Mouse (Mus musculus) left cerebral cortex, postnatal 14 days (tissue): ENCODE measurements around the gene Rhbg. TPM values are rescaled to one million over a fixed set of nuclear protein-coding genes. Genes with fewer than 3 reads are reported as not detected.

Experiments used
- DNase-seq, 2 experiments: peaks; one replicate each; pipeline ENCODE4 v3.0.0; 2021 to 2022; ENCODE audit warnings: low spot score in 2 of 2, mixed read lengths in 1 of 2
- intact Hi-C: fragments of 180-260 bp; cut with DNase I; formaldehyde crosslinking; loops from one replicate; pipeline ENCODE4 v1.15.1; 2025
- total RNA-seq, 2 experiments: library from RNA; stranded (reverse); gene quantifications; 2 replicates each; pipeline ENCODE4 v1.2.3; 2021

Gene Rhbg
- total RNA-seq, 2 experiments from 2014 or later, result 0.18 TPM; not detected in 1

GRCm38 (mm10) chr3:88214197-88214938 lies 40.1 kb downstream of the Rhbg start:
- intact Hi-C loops, result no loop called here

GRCm38 (mm10) chr3:88213019-88213418 lies 41.5 kb downstream of the Rhbg start:
- intact Hi-C loops, result no loop called here
- DNase-seq, result no peak

More at GRCm38 (mm10) chr3:88214197-88214938, 40.1 kb downstream of the Rhbg start:
- peak in 1 of 2 experiments; percentile 83 for DNase-seq

GRCm38 (mm10) chr3:88212356-88212755 lies 42.2 kb downstream of the Rhbg start:
- DNase-seq, result no peak
- intact Hi-C loops, result no loop called here

- DNase-seq, result no peak
- intact Hi-C loops, result no loop called here
Measured at GRCm38 (mm10) chr3:88210918-88211317, 43.6 kb downstream of the Rhbg start.

- intact Hi-C loops, result no loop called here
- no peak for DNase-seq
Measured at GRCm38 (mm10) chr3:88210121-88210520, 44.4 kb downstream of the Rhbg start.

- intact Hi-C loops, result no loop called here
- DNase-seq, result peak in 1 of 2 experiments; percentile 8
Measured at GRCm38 (mm10) chr3:88209306-88209705, 45.2 kb downstream of the Rhbg start.

- intact Hi-C loops, result no loop called here
- no peak for DNase-seq
Measured at GRCm38 (mm10) chr3:88208226-88208720, 46.2 kb downstream of the Rhbg start.

GRCm38 (mm10) chr3:88207451-88208100 lies 46.9 kb downstream of the Rhbg start:
- peak in 1 of 2 experiments; percentile 30 for DNase-seq
- intact Hi-C loops, result no loop called here

- peak; percentile 76 to 77 for DNase-seq
- intact Hi-C loops, result no loop called here
Measured at GRCm38 (mm10) chr3:88206901-88207371, 47.6 kb downstream of the Rhbg start.

GRCm38 (mm10) chr3:88206500-88206899 lies 48.0 kb downstream of the Rhbg start:
- intact Hi-C loops, result no loop called here
- DNase-seq, result peak in 1 of 2 experiments; percentile 18

GRCm38 (mm10) chr3:88205563-88206491 lies 48.7 kb downstream of the Rhbg start:
- DNase-seq, result peak; percentile 42 to 82
- intact Hi-C loops, result no loop called here

GRCm38 (mm10) chr3:88205176-88205562 lies 49.3 kb downstream of the Rhbg start:
- peak in 1 of 2 experiments; percentile 23 for DNase-seq

GRCm38 (mm10) chr3:88204751-88205150 lies 49.8 kb downstream of the Rhbg start:
- DNase-seq, result peak in 1 of 2 experiments; percentile 34
- intact Hi-C loops, result no loop called here

More at GRCm38 (mm10) chr3:88205176-88205562, 49.3 kb downstream of the Rhbg start:
- intact Hi-C loops, result no loop called here

- DNase-seq, result no peak
- intact Hi-C loops, result no loop called here
Measured at GRCm38 (mm10) chr3:88203999-88204700, 50.4 kb downstream of the Rhbg start.

- intact Hi-C loops, result no loop called here
- DNase-seq, result no peak
Measured at GRCm38 (mm10) chr3:88203456-88203855, 51.1 kb downstream of the Rhbg start.

GRCm38 (mm10) chr3:88202986-88203385 lies 51.5 kb downstream of the Rhbg start:
- no peak for DNase-seq
- intact Hi-C loops, result no loop called here

GRCm38 (mm10) chr3:88201640-88202039 lies 52.9 kb downstream of the Rhbg start:
- intact Hi-C loops, result no loop called here
- no peak for DNase-seq

GRCm38 (mm10) chr3:88200972-88201330 lies 53.6 kb downstream of the Rhbg start:
- peak in 1 of 2 experiments; percentile 14 for DNase-seq
- intact Hi-C loops, result no loop called here
